In the genomic region with DNA sequence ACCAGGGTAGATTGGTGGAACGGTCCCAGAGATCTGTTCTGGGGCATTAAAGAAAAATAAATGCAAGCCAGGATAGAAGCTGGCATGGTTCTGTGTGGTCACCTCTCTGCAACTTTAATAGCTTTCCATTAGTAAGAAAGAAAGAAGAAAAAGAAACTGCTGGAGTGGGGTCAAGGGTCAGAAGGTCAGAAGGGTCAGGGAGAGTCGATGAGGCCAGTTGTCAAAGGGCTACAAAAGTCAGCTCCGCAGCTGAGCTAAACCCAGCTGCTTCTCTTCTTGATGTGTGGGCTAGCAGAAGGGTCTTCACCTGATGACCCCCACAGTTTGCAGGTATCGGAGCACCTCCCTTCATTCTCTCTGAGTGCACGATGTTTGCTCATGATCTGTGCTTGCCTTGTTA, we compare ENCODE assay signal across 19 mouse cellular contexts. TPM values are rescaled to one million over a fixed set of nuclear protein-coding genes. Genes with fewer than 3 reads are reported as not detected.
"Had no signal": no experiment of that assay in that cellular context is flagged by ENCODE, and none has a peak within 500 bp of the region (broad histone marks: within the 10 kb centered on the region; RNA-seq: fewer than 3 reads in every experiment).

No protein-coding gene starts in this region.

- H3K4me2 ChIP-seq: liver, embryonic 15.5 days; lung, embryonic 15.5 days; midbrain, embryonic 12.5 days; midbrain, embryonic 15.5 days; neural tube, embryonic 12.5 days; stomach, embryonic 15.5 days had no signal

- H3K36me3 ChIP-seq: liver, embryonic 15.5 days; lung, embryonic 15.5 days; midbrain, embryonic 12.5 days; midbrain, embryonic 15.5 days; neural tube, embryonic 12.5 days; stomach, embryonic 15.5 days had no signal

- H3K4me1 ChIP-seq: liver, embryonic 15.5 days; lung, embryonic 15.5 days; midbrain, embryonic 15.5 days; neural tube, embryonic 12.5 days; stomach, embryonic 15.5 days had no signal

- H3K9me3 ChIP-seq: liver, embryonic 15.5 days; lung, embryonic 15.5 days; midbrain, embryonic 12.5 days; midbrain, embryonic 15.5 days; neural tube, embryonic 12.5 days; stomach, embryonic 15.5 days had no signal

- DNase-seq: liver, postnatal 0 days; lung, adult 2 months; lung, postnatal 4 days; right cerebral cortex, postnatal 14 days; thymus, adult 18-20 months; thymus, postnatal 25 days; thymus, postnatal 4 days had no signal

- H3K4me3 ChIP-seq: liver, embryonic 15.5 days; lung, embryonic 15.5 days; midbrain, embryonic 12.5 days; midbrain, embryonic 15.5 days; neural tube, embryonic 12.5 days; stomach, embryonic 15.5 days had no signal

- H3K9ac ChIP-seq: liver, embryonic 15.5 days; liver, postnatal 0 days; lung, embryonic 15.5 days; midbrain, embryonic 12.5 days; midbrain, embryonic 15.5 days; neural tube, embryonic 12.5 days; stomach, embryonic 15.5 days had no signal

- ATAC-seq: liver, postnatal 0 days; lung, postnatal 0 days; midbrain, embryonic 15.5 days had no signal

- H3K27ac ChIP-seq: liver, embryonic 15.5 days; lung, embryonic 15.5 days; midbrain, embryonic 12.5 days; midbrain, embryonic 15.5 days; neural tube, embryonic 12.5 days; stomach, embryonic 15.5 days; stomach, postnatal 0 days had no signal

- H3K27me3 ChIP-seq: liver, embryonic 15.5 days; lung, embryonic 15.5 days; midbrain, embryonic 12.5 days; neural tube, embryonic 12.5 days; stomach, embryonic 15.5 days had no signal

RNA-seq across cellular contexts. Expression of a gene that starts 59.6 kb away (rescaled TPM):
- total RNA-seq: megakaryocyte, adult 5-6 weeks; megakaryocyte-erythroid progenitor cell, adult 5-6 weeks; monocyte, adult 5-6 weeks; neutrophil, adult 5-6 weeks had no signal
- polyA plus RNA-seq: liver, embryonic 15.5 days; liver, postnatal 0 days had no signal
